In genomic region chr9:121361010-121361409, GRCm38 (mm10) we compare ENCODE assay signal across 8 mouse cellular contexts.
DNase-seq lines count a peak whose midpoint lies in the region; ATAC-seq and TF ChIP-seq lines count a peak whose summit lies in the region.

No protein-coding gene starts in this region.

- WGBS in kidney, embryonic 16.5 days: 69% methylated on average over 9 of the region's 9 CpGs
- WGBS in liver, embryonic 15.5 days (ENCODE audit: insufficient replicate concordance): 13% methylated on average over 9 of the region's 9 CpGs

- H3K36me3 ChIP-seq in kidney, embryonic 16.5 days (ENCODE audit: insufficient read depth, low read length): 0 out of 2 replicates have a peak, but pooled peaks cover 10% of the 10 kb centered on the region
- H3K36me3 ChIP-seq in liver, embryonic 15.5 days (replicated peaks): no peaks in the 10 kb centered on the region

- intact Hi-C loops in left cerebral cortex, postnatal 36 days (cut with DNase I): no loop called here

- H3K27ac ChIP-seq in kidney, embryonic 16.5 days (ENCODE audit: low read length): peak overlapping the region; percentile 83
- H3K27ac ChIP-seq in liver, embryonic 15.5 days (replicated peaks): peak overlapping the region; percentile 84

- no peak overlapping the region; the same call in 1 of the 2 replicates for H3K4me2 ChIP-seq in kidney, embryonic 16.5 days (replicated peaks; ENCODE audit: low read depth, low read length)
- peak overlapping the region; percentile 62 for H3K4me2 ChIP-seq in liver, embryonic 15.5 days

- H3K9ac ChIP-seq in kidney, embryonic 16.5 days (replicated peaks; ENCODE audit: low read length): peak overlapping the region; percentile 40
- peak overlapping the region; percentile 30 for H3K9ac ChIP-seq in liver, embryonic 15.5 days

- H3K4me3 ChIP-seq in kidney, embryonic 16.5 days (ENCODE audit: low read length): no peak overlapping the region
- peak overlapping the region; percentile 12 for H3K4me3 ChIP-seq in liver, embryonic 15.5 days (replicated peaks)

- H3K27me3 ChIP-seq in kidney, embryonic 16.5 days (ENCODE audit: insufficient read depth, low read length): no peaks in the 10 kb centered on the region
- H3K27me3 ChIP-seq in liver, embryonic 15.5 days: no peaks in the 10 kb centered on the region

- DNase-seq in kidney, adult 9 months: no peak
- peak; percentile 69 for DNase-seq in brain, embryonic 14.5 days (ENCODE audit: low read depth)
- DNase-seq in thymus, adult 18-20 months: peak; percentile 72 to 82
- no peak for DNase-seq in left cerebral cortex, postnatal 36 days (ENCODE audit: low spot score in 2 of 2)
- no peak for DNase-seq in right cerebral cortex, adult 2 months (ENCODE audit: low spot score in 2 of 2)

- H3K9me3 ChIP-seq in kidney, embryonic 16.5 days (ENCODE audit: low read length): no peaks in the 10 kb centered on the region
- H3K9me3 ChIP-seq in liver, embryonic 15.5 days (replicated peaks): no peaks in the 10 kb centered on the region

- no peak for TF ChIP-seq POLR2A in brain, embryonic 14.5 days (IDR thresholded peaks at IDR 0.05; ENCODE audit: borderline replicate concordance, extremely low read depth, insufficient read depth, insufficient read length, poor library complexity, severe bottlenecking)

- no peak for TF ChIP-seq CTCF in brain, embryonic 14.5 days (IDR thresholded peaks at IDR 0.05; ENCODE audit: borderline replicate concordance, extremely low read depth, insufficient read depth, insufficient read length)

- no peak for ATAC-seq in kidney, embryonic 16.5 days (ENCODE audit: low FRiP score, low TSS enrichment)
- peak; percentile 71 for ATAC-seq in granulocyte monocyte progenitor cell, adult 5-6 weeks (replicated peaks; ENCODE audit: poor library complexity, severe bottlenecking)
- peak; percentile 67 for ATAC-seq in liver, embryonic 15.5 days (ENCODE audit: insufficient read depth)

- peaks cover 27% of the 10 kb centered on the region for H3K4me1 ChIP-seq in kidney, embryonic 16.5 days (ENCODE audit: insufficient read depth, low read length)
- peaks cover 28% of the 10 kb centered on the region for H3K4me1 ChIP-seq in liver, embryonic 15.5 days (replicated peaks)

Comparison
In these comparisons a context has a peak if more than half of its experiments do, and no peak if none do; other contexts are left out.
1. DNase-seq: peak in brain, embryonic 14.5 days (single experiment) and thymus, adult 18-20 months (2 of 2); none in kidney, adult 9 months (single experiment), left cerebral cortex, postnatal 36 days (0 of 2) and right cerebral cortex, adult 2 months (0 of 2).